Mouse (Mus musculus) forebrain, embryonic 11.5 days (tissue): ENCODE results near the gene Ubxn6. TPM values are rescaled to one million over a fixed set of nuclear protein-coding genes. Genes with fewer than 3 reads are reported as not detected.

ENCODE experiments used
- ATAC-seq: fragments of 200-750 bp; cut with Nextera tagmentation; replicated peaks from 2 replicates; pipeline ENCODE4 v1.8.0; 2017; ENCODE audit warnings: moderate TSS enrichment; ENCODE audit not compliant: low FRiP score
- DNase-seq: peaks from one replicate; pipeline ENCODE4 v3.0.0-alpha.2; 2017; ENCODE audit warnings: low spot score
- H3K27ac ChIP-seq: fragments of 300-500 bp; sonication (generic); 2 replicates; pipeline ENCODE4 v1.5.1; 2014; ENCODE audit warnings: low read depth, low read length
- H3K27me3 ChIP-seq: fragments of 300-500 bp; sonication (generic); 2 replicates; pipeline ENCODE4 v1.6.1; 2014; ENCODE audit warnings: mild to moderate bottlenecking, low read length, mixed read lengths; ENCODE audit not compliant: control insufficient read depth, insufficient read depth
- H3K36me3 ChIP-seq: fragments of 300-500 bp; sonication (generic); 2 replicates; pipeline ENCODE4 v1.6.1; 2014; ENCODE audit warnings: mild to moderate bottlenecking, low read length, moderate library complexity, mixed read lengths; ENCODE audit not compliant: control insufficient read depth, insufficient read depth
- H3K4me1 ChIP-seq: fragments of 300-500 bp; sonication (generic); replicated peaks from 2 replicates; pipeline ENCODE4 v1.6.1; 2014; ENCODE audit warnings: low read length, mixed read lengths; ENCODE audit not compliant: control insufficient read depth, insufficient read depth
- H3K4me2 ChIP-seq: fragments of 300-500 bp; sonication (generic); 2 replicates; pipeline ENCODE4 v1.6.1; 2014; ENCODE audit warnings: low read depth, mild to moderate bottlenecking, low read length, moderate library complexity, mixed read lengths; ENCODE audit not compliant: severe bottlenecking
- H3K4me3 ChIP-seq: fragments of 300-500 bp; sonication (generic); 2 replicates; pipeline ENCODE4 v1.5.1; 2014; ENCODE audit warnings: low read depth, low read length
- H3K9ac ChIP-seq: fragments of 300-500 bp; sonication (generic); 2 replicates; pipeline ENCODE4 v1.6.1; 2014; ENCODE audit warnings: low read length
- H3K9me3 ChIP-seq: fragments of 300-500 bp; sonication (generic); 2 replicates; pipeline ENCODE4 v1.6.1; 2016; ENCODE audit warnings: low read length, mixed read lengths; ENCODE audit not compliant: control insufficient read depth
- WGBS: fragments of 180-500 bp; shearing (Covaris S2); extraction: QIAGEN DNeasy Blood & Tissue Kit; methylation state at CpG from one replicate; pipeline ENCODE4 v1.1.7; 2014; 5-methylcytosine and 5-hydroxymethylcytosine counted together
- polyA plus RNA-seq: library from polyadenylated mRNA; unstranded; fragments of >200 nt; fragmentation: Nextera tagmentation; extraction: Ambion mirVana; gene quantifications from 2 replicates; pipeline ENCODE4 v1.2.1, GENCODE M21; 2014

The Ubxn6 gene
- polyA plus RNA-seq, 1 experiment from 2014 or later: 43.2 TPM

GRCm38 (mm10) chr17:56030238-56030870, 44.5 kb downstream of the Ubxn6 start:
- Histone ChIP-seq H3K27me3 (no peaks in the 10 kb centered on the region), H3K27ac (no peak overlapping the region), H3K4me2 (no peak overlapping the region), H3K9ac (no peak overlapping the region), H3K9me3 (no peaks in the 10 kb centered on the region), H3K4me1 (peaks cover 3% of the 10 kb centered on the region), H3K36me3 (peaks cover 2% of the 10 kb centered on the region; the same call in 1 of the 2 replicates), H3K4me3 (no peak overlapping the region)
- ATAC-seq (no peak), DNase-seq (no peak)
- WGBS: 94% methylated on average over 9 of the region's 9 CpGs

DNA sequence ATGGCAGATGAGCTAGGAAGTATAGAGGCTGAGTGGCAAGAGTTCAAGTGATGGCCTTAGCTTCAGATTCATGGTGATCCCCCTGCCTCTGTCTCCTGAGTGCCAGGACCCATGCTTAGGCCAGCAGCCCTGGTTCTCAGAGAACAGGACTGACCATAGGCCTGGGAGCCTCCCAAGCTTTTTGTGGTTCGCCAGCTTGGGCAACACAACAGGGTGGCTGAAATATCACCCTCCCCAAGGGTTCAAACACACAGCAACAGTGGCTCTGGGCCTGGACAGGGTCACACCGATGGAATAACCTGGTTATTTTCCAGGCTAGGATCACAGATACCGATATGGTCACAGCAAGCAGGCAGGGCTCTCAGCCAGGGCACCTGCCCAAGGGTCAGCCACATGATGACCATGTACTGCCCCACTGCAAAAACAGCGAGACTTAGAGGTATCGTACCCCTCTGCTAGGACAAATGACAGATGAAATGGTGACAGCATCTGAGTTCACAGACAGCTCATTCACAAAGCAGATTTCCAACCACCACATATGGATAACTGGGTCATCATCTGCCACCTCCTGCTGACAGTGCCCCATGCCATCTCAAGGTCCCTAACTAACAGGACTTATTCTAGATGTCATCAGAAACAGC, 46.9 kb downstream of the Ubxn6 start:
- no peak overlapping the region for H3K4me3 ChIP-seq
- no peak for DNase-seq
- no peak overlapping the region for H3K4me2 ChIP-seq
- H3K9me3 ChIP-seq: no peaks in the 10 kb centered on the region
- no peaks in the 10 kb centered on the region; the same call in 1 of the 2 replicates for H3K36me3 ChIP-seq
- H3K27ac ChIP-seq: no peak overlapping the region
- no peak overlapping the region for H3K9ac ChIP-seq
- no peaks in the 10 kb centered on the region for H3K27me3 ChIP-seq
- WGBS: 93% methylated on average over 5 of the region's 5 CpGs
- no peak for ATAC-seq
- no peaks in the 10 kb centered on the region for H3K4me1 ChIP-seq

GRCm38 (mm10) chr17:56026881-56027280, 47.9 kb downstream of the Ubxn6 start:
- H3K4me2 ChIP-seq: no peak overlapping the region
- H3K9me3 ChIP-seq: no peaks in the 10 kb centered on the region
- H3K27ac ChIP-seq: no peak overlapping the region
- ATAC-seq (no peak), DNase-seq (no peak)
- no peak overlapping the region for H3K4me3 ChIP-seq
- H3K36me3 ChIP-seq: no peaks in the 10 kb centered on the region; the same call in 1 of the 2 replicates
- 76% methylated on average over 1 of the region's 1 CpGs for WGBS
- H3K4me1 ChIP-seq: no peaks in the 10 kb centered on the region
- H3K9ac ChIP-seq: no peak overlapping the region
- H3K27me3 ChIP-seq: no peaks in the 10 kb centered on the region

DNA sequence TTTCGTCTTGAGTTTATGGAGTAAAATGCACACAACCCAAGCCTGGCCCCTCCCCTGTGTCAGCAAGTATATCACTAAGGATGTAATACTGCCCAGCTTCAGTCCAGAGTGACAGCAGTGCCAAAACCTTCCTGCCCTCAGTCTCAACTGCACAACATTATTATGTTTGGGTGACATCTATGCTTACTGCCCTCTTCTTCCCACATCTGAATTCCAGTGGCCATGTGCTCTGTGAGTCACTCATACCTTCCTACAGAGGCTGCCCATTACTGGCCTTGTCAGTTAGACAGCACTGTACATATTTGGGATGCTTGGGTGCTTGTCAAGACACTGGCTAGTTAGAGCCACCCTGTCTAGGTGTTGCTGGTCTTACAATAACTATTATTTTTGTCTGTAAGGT, 48.5 kb downstream of the Ubxn6 start:
- H3K9me3 ChIP-seq: no peaks in the 10 kb centered on the region
- H3K27me3 ChIP-seq: no peaks in the 10 kb centered on the region
- 81% methylated on average over 1 of the region's 1 CpGs for WGBS
- ATAC-seq: no peak
- no peak for DNase-seq
- H3K9ac ChIP-seq: no peak overlapping the region
- no peaks in the 10 kb centered on the region for H3K4me1 ChIP-seq
- no peak overlapping the region for H3K27ac ChIP-seq
- H3K4me2 ChIP-seq: no peak overlapping the region
- H3K4me3 ChIP-seq: no peak overlapping the region
- no peaks in the 10 kb centered on the region; the same call in 1 of the 2 replicates for H3K36me3 ChIP-seq

- Histone ChIP-seq H3K9ac (no peak overlapping the region), H3K4me2 (no peak overlapping the region), H3K27me3 (no peaks in the 10 kb centered on the region), H3K27ac (no peak overlapping the region), H3K9me3 (no peaks in the 10 kb centered on the region), H3K36me3 (no peaks in the 10 kb centered on the region), H3K4me3 (no peak overlapping the region), H3K4me1 (no peaks in the 10 kb centered on the region)
- DNase-seq: no peak
- WGBS: 86% methylated on average over 5 of the region's 5 CpGs
- no peak for ATAC-seq
Measured at GRCm38 (mm10) chr17:56024931-56025330, 49.9 kb downstream of the Ubxn6 start.

DNA sequence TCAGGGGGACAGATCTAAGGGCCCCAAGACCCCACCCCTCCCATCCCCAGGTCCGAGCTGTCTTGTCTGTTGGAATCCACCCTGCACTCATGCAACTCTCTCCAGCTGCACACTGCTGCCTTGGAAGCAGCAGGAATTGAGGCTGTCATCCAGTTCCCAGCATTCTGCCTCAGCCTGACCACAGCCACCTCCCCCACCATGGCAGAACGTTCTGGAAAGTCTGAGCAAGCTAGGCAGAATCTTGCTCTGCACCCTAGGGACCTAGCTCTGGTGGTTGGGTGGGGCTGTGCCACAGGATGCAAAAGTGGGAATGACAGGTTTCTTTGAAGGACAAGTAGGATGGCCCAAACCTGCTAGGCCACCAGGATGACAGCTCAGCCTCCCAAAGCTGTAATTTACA, 50.4 kb downstream of the Ubxn6 start:
- Histone ChIP-seq H3K36me3 (no peaks in the 10 kb centered on the region; the same call in none of the 2 replicates), H3K9me3 (no peaks in the 10 kb centered on the region), H3K4me1 (no peaks in the 10 kb centered on the region), H3K9ac (no peak overlapping the region), H3K4me3 (no peak overlapping the region), H3K27me3 (no peaks in the 10 kb centered on the region), H3K27ac (no peak overlapping the region), H3K4me2 (no peak overlapping the region)
- 75% methylated on average over 2 of the region's 2 CpGs for WGBS
- DNase-seq (no peak), ATAC-seq (no peak)

DNA sequence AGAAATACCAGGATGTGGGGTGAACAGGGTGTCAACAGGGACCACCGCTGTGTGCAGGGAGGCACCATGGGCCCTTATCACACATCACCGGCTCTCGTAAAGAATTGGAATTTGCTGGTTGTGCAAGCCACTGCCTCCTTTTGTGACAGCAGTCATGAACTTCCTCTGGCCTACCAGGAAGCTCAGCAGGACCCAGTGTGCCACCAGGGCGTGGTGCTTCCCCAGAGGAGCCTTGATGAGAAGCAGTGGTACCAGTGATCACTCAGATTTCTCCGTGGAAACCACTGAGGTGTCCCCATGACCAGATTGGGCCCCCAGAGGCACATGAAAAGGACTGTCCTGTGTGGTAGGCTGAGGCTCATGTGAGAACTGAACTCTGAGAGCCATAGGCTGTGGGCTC, 51.4 kb downstream of the Ubxn6 start:
- Histone ChIP-seq H3K4me3 (no peak overlapping the region), H3K36me3 (peaks cover 6% of the 10 kb centered on the region), H3K9me3 (no peaks in the 10 kb centered on the region), H3K4me2 (no peak overlapping the region), H3K27me3 (no peaks in the 10 kb centered on the region), H3K9ac (no peak overlapping the region), H3K4me1 (no peaks in the 10 kb centered on the region), H3K27ac (no peak overlapping the region)
- ATAC-seq (no peak), DNase-seq (no peak)
- WGBS: 88% methylated on average over 5 of the region's 5 CpGs

- Histone ChIP-seq H3K36me3 (peaks cover 6% of the 10 kb centered on the region), H3K4me3 (no peak overlapping the region), H3K4me1 (no peaks in the 10 kb centered on the region), H3K9me3 (no peaks in the 10 kb centered on the region), H3K4me2 (no peak overlapping the region), H3K9ac (no peak overlapping the region), H3K27me3 (no peaks in the 10 kb centered on the region), H3K27ac (no peak overlapping the region)
- ATAC-seq: no peak
- 85% methylated on average over 4 of the region's 4 CpGs for WGBS
- DNase-seq: no peak
Measured at GRCm38 (mm10) chr17:56022989-56023290, 51.9 kb downstream of the Ubxn6 start.
